Mouse (Mus musculus): ENCODE results near the gene Phc1. TPM values are rescaled to one million over a fixed set of nuclear protein-coding genes. Genes with fewer than 3 reads are reported as not detected.
"Not testable (repeated sequence)": the region's sequence is repeated elsewhere in the genome, so short reads cannot be mapped to it uniquely, and the experiment has no call there.

Gene Phc1
- polyA plus RNA-seq, 1 experiment from 2014 or later = 11.0 TPM

GRCm38 (mm10) chr6:122366287-122366686 lies 25.9 kb upstream of the Phc1 start:
- no peaks in the 10 kb centered on the region for H3K4me1 ChIP-seq (ENCODE audit: control insufficient read depth, insufficient read depth, low read length)
- WGBS = 28% methylated on average over 2 of the region's 2 CpGs
- no peak overlapping the region for H3K27ac ChIP-seq (ENCODE audit: low read length)
- no peaks in the 10 kb centered on the region for H3K36me3 ChIP-seq (ENCODE audit: control insufficient read depth, insufficient read depth, low read length)
- no peak overlapping the region for H3K4me3 ChIP-seq (replicated peaks; ENCODE audit: low read length)
- no peaks in the 10 kb centered on the region for H3K27me3 ChIP-seq (ENCODE audit: control insufficient read depth, insufficient read depth, low read length)
- no peak overlapping the region for H3K4me2 ChIP-seq (ENCODE audit: low read depth, low read length)
- no peak overlapping the region for H3K9ac ChIP-seq (ENCODE audit: low read length)
- ATAC-seq (ENCODE audit: insufficient read depth, low FRiP score) = no peak
- no peaks in the 10 kb centered on the region for H3K9me3 ChIP-seq (replicated peaks; ENCODE audit: control insufficient read depth, low read length)

GRCm38 (mm10) chr6:122365706-122366105 lies 25.3 kb upstream of the Phc1 start:
- no peaks in the 10 kb centered on the region for H3K27me3 ChIP-seq (ENCODE audit: control insufficient read depth, insufficient read depth, low read length)
- H3K36me3 ChIP-seq (ENCODE audit: control insufficient read depth, insufficient read depth, low read length) = no peaks in the 10 kb centered on the region
- no peaks in the 10 kb centered on the region for H3K9me3 ChIP-seq (replicated peaks; ENCODE audit: control insufficient read depth, low read length)
- WGBS = 48% methylated on average over 3 of the region's 3 CpGs
- no peak overlapping the region for H3K4me3 ChIP-seq (replicated peaks; ENCODE audit: low read length)
- no peaks in the 10 kb centered on the region for H3K4me1 ChIP-seq (ENCODE audit: control insufficient read depth, insufficient read depth, low read length)
- no peak overlapping the region for H3K9ac ChIP-seq (ENCODE audit: low read length)
- no peak overlapping the region for H3K4me2 ChIP-seq (ENCODE audit: low read depth, low read length)
- H3K27ac ChIP-seq (ENCODE audit: low read length) = no peak overlapping the region
- no peak for ATAC-seq (ENCODE audit: insufficient read depth, low FRiP score)

GRCm38 (mm10) chr6:122357089-122357488 lies 16.7 kb upstream of the Phc1 start:
- ATAC-seq (ENCODE audit: insufficient read depth, low FRiP score) = no peak
- H3K27me3 ChIP-seq (ENCODE audit: control insufficient read depth, insufficient read depth, low read length) = no peaks in the 10 kb centered on the region
- no peaks in the 10 kb centered on the region for H3K9me3 ChIP-seq (replicated peaks; ENCODE audit: control insufficient read depth, low read length)
- no peak overlapping the region for H3K4me2 ChIP-seq (ENCODE audit: low read depth, low read length)
- H3K9ac ChIP-seq (ENCODE audit: low read length) = no peak overlapping the region
- H3K36me3 ChIP-seq (ENCODE audit: control insufficient read depth, insufficient read depth, low read length) = no peaks in the 10 kb centered on the region
- 76% methylated on average over 1 of the region's 1 CpGs for WGBS
- H3K4me3 ChIP-seq (replicated peaks; ENCODE audit: low read length) = no peak overlapping the region
- no peak overlapping the region for H3K27ac ChIP-seq (ENCODE audit: low read length)
- H3K4me1 ChIP-seq (ENCODE audit: control insufficient read depth, insufficient read depth, low read length) = no peaks in the 10 kb centered on the region

GRCm38 (mm10) chr6:122355909-122356308 lies 15.5 kb upstream of the Phc1 start:
- Histone ChIP-seq H3K27me3 (ENCODE audit: control insufficient read depth, insufficient read depth, low read length) (no peaks in the 10 kb centered on the region), H3K9me3 (replicated peaks; ENCODE audit: control insufficient read depth, low read length) (no peaks in the 10 kb centered on the region), H3K9ac (ENCODE audit: low read length) (no peak overlapping the region), H3K4me1 (ENCODE audit: control insufficient read depth, insufficient read depth, low read length) (no peaks in the 10 kb centered on the region), H3K4me3 (replicated peaks; ENCODE audit: low read length) (no peak overlapping the region), H3K36me3 (ENCODE audit: control insufficient read depth, insufficient read depth, low read length) (no peaks in the 10 kb centered on the region), H3K27ac (ENCODE audit: low read length) (no peak overlapping the region), H3K4me2 (ENCODE audit: low read depth, low read length) (no peak overlapping the region)
- WGBS = 56% methylated on average over 9 of the region's 9 CpGs
- no peak for ATAC-seq (ENCODE audit: insufficient read depth, low FRiP score)

- not testable (repeated sequence) for H3K27ac ChIP-seq (ENCODE audit: low read length); H3K4me2 ChIP-seq (ENCODE audit: low read depth, low read length); H3K4me1 ChIP-seq (ENCODE audit: control insufficient read depth, insufficient read depth, low read length); H3K9ac ChIP-seq (ENCODE audit: low read length); H3K4me3 ChIP-seq (replicated peaks; ENCODE audit: low read length); H3K9me3 ChIP-seq (replicated peaks; ENCODE audit: control insufficient read depth, low read length); ATAC-seq (ENCODE audit: insufficient read depth, low FRiP score); H3K36me3 ChIP-seq (ENCODE audit: control insufficient read depth, insufficient read depth, low read length); H3K27me3 ChIP-seq (ENCODE audit: control insufficient read depth, insufficient read depth, low read length)
- WGBS = 53% methylated on average over 1 of the region's 1 CpGs
These were observed 7.0 kb upstream of the Phc1 start for GRCm38 (mm10) chr6:122347326-122347725.

GRCm38 (mm10) chr6:122346399-122346798 lies 6.0 kb upstream of the Phc1 start:
- Histone ChIP-seq H3K36me3 (ENCODE audit: control insufficient read depth, insufficient read depth, low read length) (no peaks in the 10 kb centered on the region), H3K27ac (ENCODE audit: low read length) (no peak overlapping the region), H3K9ac (ENCODE audit: low read length) (no peak overlapping the region), H3K4me1 (ENCODE audit: control insufficient read depth, insufficient read depth, low read length) (peaks cover 6% of the 10 kb centered on the region), H3K9me3 (replicated peaks; ENCODE audit: control insufficient read depth, low read length) (no peaks in the 10 kb centered on the region), H3K4me3 (replicated peaks; ENCODE audit: low read length) (no peak overlapping the region), H3K4me2 (ENCODE audit: low read depth, low read length) (no peak overlapping the region), H3K27me3 (ENCODE audit: control insufficient read depth, insufficient read depth, low read length) (no peaks in the 10 kb centered on the region)
- no peak for ATAC-seq (ENCODE audit: insufficient read depth, low FRiP score)
- WGBS = 74% methylated on average over 7 of the region's 7 CpGs

- Histone ChIP-seq H3K4me2 (ENCODE audit: low read depth, low read length) (no peak overlapping the region), H3K9me3 (replicated peaks; ENCODE audit: control insufficient read depth, low read length) (no peaks in the 10 kb centered on the region), H3K4me1 (ENCODE audit: control insufficient read depth, insufficient read depth, low read length) (peaks cover 6% of the 10 kb centered on the region), H3K4me3 (replicated peaks; ENCODE audit: low read length) (no peak overlapping the region), H3K36me3 (ENCODE audit: control insufficient read depth, insufficient read depth, low read length) (no peaks in the 10 kb centered on the region), H3K27ac (ENCODE audit: low read length) (no peak overlapping the region), H3K9ac (ENCODE audit: low read length) (no peak overlapping the region), H3K27me3 (ENCODE audit: control insufficient read depth, insufficient read depth, low read length) (no peaks in the 10 kb centered on the region)
- ATAC-seq (ENCODE audit: insufficient read depth, low FRiP score) = no peak
- 68% methylated on average over 6 of the region's 6 CpGs for WGBS
These were observed 5.4 kb upstream of the Phc1 start for GRCm38 (mm10) chr6:122345731-122346130.

GRCm38 (mm10) chr6:122344386-122345116 lies 4.2 kb upstream of the Phc1 start:
- H3K4me2 ChIP-seq (ENCODE audit: low read depth, low read length) = no peak overlapping the region
- H3K4me3 ChIP-seq (replicated peaks; ENCODE audit: low read length) = no peak overlapping the region
- 43% methylated on average over 9 of the region's 9 CpGs for WGBS
- H3K36me3 ChIP-seq (ENCODE audit: control insufficient read depth, insufficient read depth, low read length) = no peaks in the 10 kb centered on the region
- ATAC-seq (ENCODE audit: insufficient read depth, low FRiP score) = no peak
- no peaks in the 10 kb centered on the region for H3K9me3 ChIP-seq (replicated peaks; ENCODE audit: control insufficient read depth, low read length)
- peaks cover 6% of the 10 kb centered on the region for H3K4me1 ChIP-seq (ENCODE audit: control insufficient read depth, insufficient read depth, low read length)
- no peak overlapping the region for H3K9ac ChIP-seq (ENCODE audit: low read length)
- no peaks in the 10 kb centered on the region for H3K27me3 ChIP-seq (ENCODE audit: control insufficient read depth, insufficient read depth, low read length)
- peak overlapping the region; percentile 47 for H3K27ac ChIP-seq (ENCODE audit: low read length)

GRCm38 (mm10) chr6:122343719-122344118 lies 3.4 kb upstream of the Phc1 start:
- 0 out of 2 replicates have a peak overlapping the region, but pooled peaks have one; percentile 23 for H3K9ac ChIP-seq (ENCODE audit: low read length)
- H3K27me3 ChIP-seq (ENCODE audit: control insufficient read depth, insufficient read depth, low read length) = no peaks in the 10 kb centered on the region
- H3K4me1 ChIP-seq (ENCODE audit: control insufficient read depth, insufficient read depth, low read length) = peaks cover 8% of the 10 kb centered on the region
- peak overlapping the region; percentile 47; the same call in 1 of the 2 replicates for H3K27ac ChIP-seq (ENCODE audit: low read length)
- ATAC-seq (ENCODE audit: insufficient read depth, low FRiP score) = no peak
- no peaks in the 10 kb centered on the region for H3K9me3 ChIP-seq (replicated peaks; ENCODE audit: control insufficient read depth, low read length)
- H3K4me2 ChIP-seq (ENCODE audit: low read depth, low read length) = peak overlapping the region; percentile 4; the same call in 1 of the 2 replicates
- H3K4me3 ChIP-seq (replicated peaks; ENCODE audit: low read length) = no peak overlapping the region
- H3K36me3 ChIP-seq (ENCODE audit: control insufficient read depth, insufficient read depth, low read length) = no peaks in the 10 kb centered on the region
- 17% methylated on average over 10 of the region's 10 CpGs for WGBS

Measured in stomach, embryonic 16.5 days (tissue).